15 mouse cellular contexts compared by ENCODE assay signal in genomic region chr13:10045651-10046350, GRCm38 (mm10).
DNase-seq lines count a peak whose midpoint lies in the region; ATAC-seq and TF ChIP-seq lines count a peak whose summit lies in the region.
"Had no signal": no experiment of that assay in that cellular context is flagged by ENCODE, and none has a peak within 500 bp of the region (broad histone marks: within the 10 kb centered on the region; RNA-seq: fewer than 3 reads in every experiment).

No protein-coding gene starts in this region.

- H3K27ac ChIP-seq in heart, postnatal 0 days (ENCODE audit: low read depth), result no peak overlapping the region; the same call in 1 of the 2 replicates
- H3K27ac ChIP-seq in kidney, postnatal 0 days, result no peak overlapping the region
- H3K27ac ChIP-seq in stomach, postnatal 0 days (replicated peaks), result no peak overlapping the region
- H3K27ac ChIP-seq: forebrain, embryonic 12.5 days; hindbrain, embryonic 13.5 days; liver, embryonic 15.5 days; midbrain, embryonic 13.5 days had no signal

- peak overlapping the region; percentile 9; the same call in 1 of the 2 replicates for H3K4me2 ChIP-seq in heart, postnatal 0 days (ENCODE audit: low read depth, low read length)
- H3K4me2 ChIP-seq in kidney, postnatal 0 days (ENCODE audit: low read length), result no peak overlapping the region
- H3K4me2 ChIP-seq in stomach, postnatal 0 days (replicated peaks; ENCODE audit: low read depth), result no peak overlapping the region
- H3K4me2 ChIP-seq: forebrain, embryonic 12.5 days; hindbrain, embryonic 13.5 days; liver, embryonic 15.5 days; midbrain, embryonic 13.5 days had no signal

- peak; percentile 15 to 38 for DNase-seq in lung, adult 18-20 months
- DNase-seq in lung, postnatal 14 days, result no peak
- DNase-seq in heart, postnatal 0 days (ENCODE audit: low spot score), result peak; percentile 66
- peak; percentile 11 for DNase-seq in kidney, postnatal 0 days (ENCODE audit: low spot score)
- DNase-seq in stomach, postnatal 0 days (ENCODE audit: low spot score), result peak; percentile 16
- DNase-seq in adipocyte (ENCODE audit: low spot score), result no peak
- DNase-seq: gastrocnemius, postnatal 10 days; left cerebral cortex, postnatal 4 days; retina, postnatal 1 day; spleen, adult 18-20 months had no signal

- H3K27me3 ChIP-seq in heart, postnatal 0 days (ENCODE audit: control insufficient read depth, insufficient read depth, low read length), result no peaks in the 10 kb centered on the region
- no peaks in the 10 kb centered on the region for H3K27me3 ChIP-seq in kidney, postnatal 0 days (ENCODE audit: insufficient read depth, low read length)
- H3K27me3 ChIP-seq in stomach, postnatal 0 days (ENCODE audit: control insufficient read depth, insufficient read depth, low read length), result no peaks in the 10 kb centered on the region
- H3K27me3 ChIP-seq: forebrain, embryonic 12.5 days; hindbrain, embryonic 13.5 days; liver, embryonic 15.5 days; midbrain, embryonic 13.5 days had no signal

- H3K4me1 ChIP-seq in heart, postnatal 0 days (ENCODE audit: control insufficient read depth, insufficient read depth), result peaks cover 11% of the 10 kb centered on the region
- no peaks in the 10 kb centered on the region for H3K4me1 ChIP-seq in kidney, postnatal 0 days (replicated peaks; ENCODE audit: insufficient read depth, low read length)
- no peaks in the 10 kb centered on the region for H3K4me1 ChIP-seq in stomach, postnatal 0 days (replicated peaks; ENCODE audit: control insufficient read depth, insufficient read depth)
- H3K4me1 ChIP-seq: forebrain, embryonic 12.5 days; hindbrain, embryonic 13.5 days; liver, embryonic 15.5 days; midbrain, embryonic 13.5 days had no signal

- no peaks in the 10 kb centered on the region for H3K36me3 ChIP-seq in heart, postnatal 0 days (replicated peaks; ENCODE audit: control insufficient read depth, insufficient read depth, low read length)
- no peaks in the 10 kb centered on the region for H3K36me3 ChIP-seq in kidney, postnatal 0 days (ENCODE audit: insufficient read depth, low read length)
- no peaks in the 10 kb centered on the region for H3K36me3 ChIP-seq in stomach, postnatal 0 days (ENCODE audit: control insufficient read depth, insufficient read depth, low read length)
- H3K36me3 ChIP-seq: forebrain, embryonic 12.5 days; hindbrain, embryonic 13.5 days; liver, embryonic 15.5 days; midbrain, embryonic 13.5 days had no signal

- no peak overlapping the region for H3K9ac ChIP-seq in heart, postnatal 0 days (replicated peaks; ENCODE audit: low read depth, low read length)
- H3K9ac ChIP-seq in kidney, postnatal 0 days (ENCODE audit: low read depth, low read length), result no peak overlapping the region
- no peak overlapping the region for H3K9ac ChIP-seq in stomach, postnatal 0 days (ENCODE audit: low read length)
- H3K9ac ChIP-seq: forebrain, embryonic 12.5 days; hindbrain, embryonic 13.5 days; liver, embryonic 15.5 days; midbrain, embryonic 13.5 days had no signal

- H3K4me3 ChIP-seq in heart, postnatal 0 days (ENCODE audit: low read depth, low read length), result no peak overlapping the region
- H3K4me3 ChIP-seq in kidney, postnatal 0 days (replicated peaks; ENCODE audit: low read depth, low read length), result no peak overlapping the region
- H3K4me3 ChIP-seq in stomach, postnatal 0 days (ENCODE audit: low read depth, low read length), result no peak overlapping the region
- H3K4me3 ChIP-seq: forebrain, embryonic 12.5 days; hindbrain, embryonic 13.5 days; liver, embryonic 15.5 days; midbrain, embryonic 13.5 days had no signal

- peak; percentile 60 for ATAC-seq in heart, postnatal 0 days (ENCODE audit: insufficient read depth, low read depth)
- no peak for ATAC-seq in kidney, postnatal 0 days (replicated peaks; ENCODE audit: low FRiP score, low read depth)
- peak; percentile 42; the same call in 1 of the 2 replicates for ATAC-seq in stomach, postnatal 0 days (ENCODE audit: low FRiP score, low TSS enrichment)
- ATAC-seq in erythroid progenitor cell, adult 5-6 weeks (replicated peaks; ENCODE audit: low FRiP score, poor library complexity, severe bottlenecking), result no peak
- ATAC-seq: midbrain, embryonic 13.5 days had no signal

- no peak for TF ChIP-seq EP300 in heart, postnatal 0 days (IDR thresholded peaks at IDR 0.05; ENCODE audit: low read depth)
- no peak for TF ChIP-seq EP300 in stomach, postnatal 0 days (optimal IDR thresholded peaks at IDR 0.05)

- WGBS in heart, postnatal 0 days, result 39% methylated on average over 7 of the region's 7 CpGs
- 71% methylated on average over 7 of the region's 7 CpGs for WGBS in kidney, postnatal 0 days
- 47% methylated on average over 7 of the region's 7 CpGs for WGBS in stomach, postnatal 0 days

- no peaks in the 10 kb centered on the region for H3K9me3 ChIP-seq in heart, postnatal 0 days (replicated peaks; ENCODE audit: control insufficient read depth, low read length)
- H3K9me3 ChIP-seq in kidney, postnatal 0 days (replicated peaks; ENCODE audit: low read length), result no peaks in the 10 kb centered on the region
- H3K9me3 ChIP-seq in stomach, postnatal 0 days (ENCODE audit: control insufficient read depth, low read length), result no peaks in the 10 kb centered on the region
- H3K9me3 ChIP-seq: forebrain, embryonic 12.5 days; hindbrain, embryonic 13.5 days; liver, embryonic 15.5 days; midbrain, embryonic 13.5 days had no signal

- TF ChIP-seq CTCF in heart, postnatal 0 days (IDR thresholded peaks at IDR 0.05; ENCODE audit: low read depth), result no peak
- TF ChIP-seq CTCF in kidney, postnatal 0 days (IDR thresholded peaks at IDR 0.05; ENCODE audit: low read depth), result no peak
- TF ChIP-seq CTCF in stomach, postnatal 0 days (IDR thresholded peaks at IDR 0.05; ENCODE audit: low read depth), result no peak

Comparison
In these comparisons a context has a peak if more than half of its experiments do, and no peak if none do; other contexts are left out.
1. DNase-seq: peak in lung, adult 18-20 months (2 of 2), heart, postnatal 0 days (single experiment), kidney, postnatal 0 days (single experiment) and stomach, postnatal 0 days (single experiment); none in lung, postnatal 14 days (single experiment) and adipocyte (single experiment).
2. ATAC-seq: peak in heart, postnatal 0 days (single experiment) and stomach, postnatal 0 days (single experiment); none in kidney, postnatal 0 days (single experiment) and erythroid progenitor cell, adult 5-6 weeks (single experiment).